Mouse (Mus musculus) testis, adult 2 months (tissue): ENCODE measurements around the gene Armc12.

Source experiments
- CTCF ChIP-seq: fragments of 200-500 bp; IDR thresholded peaks from 2 replicates; pipeline ENCODE4 v1.5.1; 2012; ENCODE audit warnings: low read depth, mild to moderate bottlenecking, inconsistent platforms, low read length, moderate library complexity; ENCODE audit not compliant: control insufficient read depth, insufficient read depth, insufficient replicate concordance
- POLR2A ChIP-seq: fragments of 200-500 bp; IDR thresholded peaks from 2 replicates; pipeline ENCODE4 v1.6.1; 2012; ENCODE audit warnings: low read depth, mild to moderate bottlenecking, inconsistent platforms, low read length, moderate library complexity; ENCODE audit not compliant: control insufficient read depth

- no peak for TF ChIP-seq CTCF
- no peak for TF ChIP-seq POLR2A
These were observed 10.8 kb upstream of the Armc12 start for GRCm38 (mm10) chr17:28519827-28520226.
